Mouse (Mus musculus): ENCODE results near the gene Akr7a5. TPM values are rescaled to one million over a fixed set of nuclear protein-coding genes. Genes with fewer than 3 reads are reported as not detected.

The Akr7a5 gene
- 94.9 and 95.0 TPM in 2 replicates for polyA plus RNA-seq (2015; fragmentation: Nextera tagmentation; extraction: Ambion mirVana)

DNA sequence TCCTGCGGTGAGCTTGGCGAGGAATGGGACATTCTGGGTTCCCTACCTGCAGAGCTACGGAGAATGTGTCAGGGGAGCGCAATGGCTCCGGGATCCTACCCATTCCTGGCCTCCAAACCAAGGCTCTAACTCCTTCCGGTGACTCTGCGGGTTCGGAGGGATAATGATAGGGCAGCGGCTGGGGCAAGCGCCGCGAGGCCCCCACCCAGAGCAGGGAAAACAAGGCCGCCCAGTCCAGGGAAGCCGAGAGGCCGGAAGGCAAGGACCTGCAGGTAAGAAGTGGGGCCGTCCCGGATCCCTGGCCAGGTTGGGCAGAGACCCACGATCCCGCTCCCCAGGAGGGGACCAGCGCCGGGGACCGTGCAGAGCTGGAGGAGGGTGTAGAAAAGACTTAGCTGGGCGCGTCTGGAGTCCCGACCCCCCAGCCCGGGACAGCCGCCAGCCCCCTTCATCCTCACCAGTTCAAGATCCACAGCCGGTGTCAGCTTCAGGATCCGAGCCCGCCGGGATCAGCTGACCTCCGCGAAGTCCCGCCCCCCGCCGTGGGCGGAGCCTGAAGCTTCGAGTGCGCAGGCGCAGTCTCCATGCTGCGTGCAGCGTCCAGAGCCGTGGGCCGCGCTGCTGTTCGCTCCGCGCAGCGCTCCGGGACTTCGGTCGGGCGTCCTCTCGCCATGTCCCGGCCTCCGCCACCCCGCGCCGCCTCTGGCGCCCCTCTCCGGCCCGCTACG lies at the start of gene Akr7a5, which contains the start of gene Pqlc2:
Gene Akr7a5 (plus strand): TSS at position 574 of the 728 bp plus-strand sequence.
Gene Pqlc2 (minus strand): TSS at position 538 of the 728 bp plus-strand sequence.
- peaks cover 9% of the 10 kb centered on the region; the same call in 1 of the 2 replicates for H3K36me3 ChIP-seq (ENCODE audit: control insufficient read depth, insufficient read depth, low read length)
- H3K4me3 ChIP-seq (ENCODE audit: low read length), result peak within 1 kb of the TSS; percentile 93
- peaks cover 14% of the 10 kb centered on the region for H3K4me1 ChIP-seq (replicated peaks; ENCODE audit: control insufficient read depth, insufficient read depth, low read length)
- H3K27me3 ChIP-seq (ENCODE audit: control insufficient read depth, insufficient read depth, low read depth, low read length), result no peaks in the 10 kb centered on the region
- under 1% methylated on average over 63 of the region's 63 CpGs for WGBS
- peak; percentile 94 for ATAC-seq (ENCODE audit: low read depth)
- H3K9ac ChIP-seq (ENCODE audit: low read length), result peak within 1 kb of the TSS; percentile 95
- H3K9me3 ChIP-seq (ENCODE audit: control insufficient read depth, low read length), result no peaks in the 10 kb centered on the region
- peak within 1 kb of the TSS; percentile 98 for H3K4me2 ChIP-seq (ENCODE audit: low read depth, low read length)
- peak within 1 kb of the TSS; percentile 75 for H3K27ac ChIP-seq (ENCODE audit: low read length)

DNA sequence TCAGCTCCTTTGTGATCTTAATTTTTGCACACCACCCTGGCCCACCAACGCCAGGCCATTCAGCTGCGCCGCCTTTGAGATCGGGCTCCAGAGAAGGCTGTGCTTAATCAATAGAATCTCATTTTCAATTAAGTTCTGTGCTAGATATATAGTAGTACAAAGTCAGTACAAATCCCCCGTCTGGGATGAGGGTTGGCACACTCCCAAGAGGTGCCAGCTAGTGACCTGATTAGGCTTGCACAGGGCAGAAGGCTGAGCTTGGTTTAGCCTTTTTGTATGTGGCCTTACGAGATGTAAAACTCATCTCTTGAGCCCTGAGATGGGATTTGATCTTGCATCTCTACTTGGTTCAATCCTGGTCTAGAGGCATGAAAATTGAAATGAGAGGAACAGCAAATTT lies 47.6 kb upstream of the Akr7a5 start:
- no peaks in the 10 kb centered on the region for H3K27me3 ChIP-seq (ENCODE audit: control insufficient read depth, insufficient read depth, low read depth, low read length)
- WGBS, result 92% methylated on average over 6 of the region's 6 CpGs

DNA sequence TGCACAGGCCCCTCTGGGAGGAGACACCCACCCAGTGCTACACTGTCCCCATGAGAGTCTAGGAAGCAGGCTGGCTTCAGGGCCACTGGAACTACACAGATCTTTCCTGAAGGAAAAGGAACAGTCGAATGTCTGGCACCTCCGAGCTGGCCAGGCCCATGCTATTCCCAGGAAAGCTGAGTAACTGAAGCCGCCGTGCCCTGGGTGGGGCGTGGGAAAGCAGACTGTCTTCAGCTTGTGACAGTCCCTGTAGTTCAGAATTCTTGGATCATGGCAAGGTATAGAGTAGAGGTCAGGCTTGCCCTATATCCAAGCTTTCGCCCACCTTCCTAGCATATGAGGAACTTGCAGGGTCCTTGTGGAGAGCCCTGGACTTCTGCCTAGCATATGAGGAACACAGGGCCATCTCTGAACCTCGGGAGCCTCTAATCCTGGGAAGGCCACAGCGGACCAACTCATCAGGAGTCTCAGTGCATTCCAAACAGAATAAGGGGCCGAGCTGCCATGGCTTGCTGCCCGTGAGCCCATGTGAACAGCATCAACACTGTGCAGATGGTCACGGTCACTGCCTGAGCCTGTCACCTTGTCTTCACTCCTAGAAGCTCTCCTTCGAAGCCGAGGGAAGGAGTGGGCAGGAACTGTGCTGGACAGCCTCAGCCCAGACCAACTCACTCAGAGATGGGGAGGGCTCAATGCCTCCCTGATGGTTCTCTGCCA lies 44.6 kb upstream of the Akr7a5 start:
- no peak overlapping the region for H3K27ac ChIP-seq (ENCODE audit: low read length)
- WGBS, result 83% methylated on average over 13 of the region's 13 CpGs
- H3K9me3 ChIP-seq (ENCODE audit: control insufficient read depth, low read length), result no peaks in the 10 kb centered on the region
- no peak overlapping the region for H3K4me2 ChIP-seq (ENCODE audit: low read depth, low read length)
- no peak overlapping the region for H3K9ac ChIP-seq (ENCODE audit: low read length)
- H3K4me3 ChIP-seq (ENCODE audit: low read length), result no peak overlapping the region
- H3K36me3 ChIP-seq (ENCODE audit: control insufficient read depth, insufficient read depth, low read length), result peaks cover 29% of the 10 kb centered on the region
- ATAC-seq (ENCODE audit: low read depth), result no peak
- H3K27me3 ChIP-seq (ENCODE audit: control insufficient read depth, insufficient read depth, low read depth, low read length), result no peaks in the 10 kb centered on the region
- H3K4me1 ChIP-seq (replicated peaks; ENCODE audit: control insufficient read depth, insufficient read depth, low read length), result no peaks in the 10 kb centered on the region

More for the DNA sequence above, 47.6 kb upstream of the Akr7a5 start:
- H3K27ac ChIP-seq (ENCODE audit: low read length), result no peak overlapping the region
- no peak overlapping the region for H3K4me3 ChIP-seq (ENCODE audit: low read length)
- no peak overlapping the region for H3K9ac ChIP-seq (ENCODE audit: low read length)
- peaks cover 36% of the 10 kb centered on the region for H3K36me3 ChIP-seq (ENCODE audit: control insufficient read depth, insufficient read depth, low read length)
- H3K4me1 ChIP-seq (replicated peaks; ENCODE audit: control insufficient read depth, insufficient read depth, low read length), result peaks cover 10% of the 10 kb centered on the region
- no peak for ATAC-seq (ENCODE audit: low read depth)
- no peaks in the 10 kb centered on the region for H3K9me3 ChIP-seq (ENCODE audit: control insufficient read depth, low read length)
- H3K4me2 ChIP-seq (ENCODE audit: low read depth, low read length), result no peak overlapping the region

DNA sequence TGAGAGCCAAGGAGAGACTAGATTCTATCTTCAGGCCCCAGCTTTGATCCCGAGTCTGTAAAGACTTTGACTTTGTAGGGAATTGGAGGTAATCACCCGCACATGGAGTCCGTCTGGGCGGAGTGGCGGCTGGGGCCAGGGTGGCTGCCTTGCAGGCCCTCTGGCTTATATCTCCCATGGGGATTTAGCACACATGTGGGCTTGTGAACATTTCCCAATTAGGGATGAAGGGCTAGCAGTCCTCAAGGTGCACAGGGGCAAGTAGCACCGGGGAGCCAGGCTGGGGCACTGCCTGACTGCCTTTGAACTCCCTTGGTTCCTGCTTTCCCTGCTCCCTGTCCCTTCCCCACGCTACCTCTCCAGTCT lies 44.1 kb upstream of the Akr7a5 start:
- H3K4me2 ChIP-seq (ENCODE audit: low read depth, low read length), result no peak overlapping the region
- no peak overlapping the region for H3K9ac ChIP-seq (ENCODE audit: low read length)
- no peaks in the 10 kb centered on the region for H3K4me1 ChIP-seq (replicated peaks; ENCODE audit: control insufficient read depth, insufficient read depth, low read length)
- H3K9me3 ChIP-seq (ENCODE audit: control insufficient read depth, low read length), result no peaks in the 10 kb centered on the region
- peaks cover 29% of the 10 kb centered on the region for H3K36me3 ChIP-seq (ENCODE audit: control insufficient read depth, insufficient read depth, low read length)
- H3K27ac ChIP-seq (ENCODE audit: low read length), result no peak overlapping the region
- H3K4me3 ChIP-seq (ENCODE audit: low read length), result no peak overlapping the region
- ATAC-seq (ENCODE audit: low read depth), result no peak
- WGBS, result 88% methylated on average over 7 of the region's 7 CpGs
- H3K27me3 ChIP-seq (ENCODE audit: control insufficient read depth, insufficient read depth, low read depth, low read length), result no peaks in the 10 kb centered on the region

DNA sequence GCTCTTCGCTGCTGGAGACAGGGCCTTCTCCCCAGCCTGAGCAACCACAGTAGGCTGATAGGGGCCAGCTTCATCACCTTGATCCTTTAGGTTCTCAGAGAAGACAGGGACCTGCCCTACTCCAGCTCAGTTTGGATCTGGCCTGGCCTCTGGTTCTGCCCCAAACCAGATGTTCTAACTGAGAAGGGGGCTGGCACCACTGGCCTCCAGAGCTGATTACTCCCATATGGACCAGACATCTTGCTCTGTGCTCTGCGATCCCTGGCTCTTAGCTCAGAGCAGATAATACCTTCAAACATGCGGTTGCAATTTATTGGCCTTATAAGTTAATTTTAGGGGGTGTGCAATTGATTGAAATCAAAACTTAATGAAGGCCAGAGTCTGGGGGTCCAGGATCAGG lies 43.2 kb upstream of the Akr7a5 start:
- Histone ChIP-seq H3K27me3 (ENCODE audit: control insufficient read depth, insufficient read depth, low read depth, low read length) (no peaks in the 10 kb centered on the region), H3K36me3 (ENCODE audit: control insufficient read depth, insufficient read depth, low read length) (peaks cover 27% of the 10 kb centered on the region), H3K27ac (ENCODE audit: low read length) (no peak overlapping the region), H3K4me1 (replicated peaks; ENCODE audit: control insufficient read depth, insufficient read depth, low read length) (no peaks in the 10 kb centered on the region), H3K4me3 (ENCODE audit: low read length) (no peak overlapping the region), H3K9me3 (ENCODE audit: control insufficient read depth, low read length) (no peaks in the 10 kb centered on the region), H3K9ac (ENCODE audit: low read length) (no peak overlapping the region), H3K4me2 (ENCODE audit: low read depth, low read length) (no peak overlapping the region)
- 77% methylated on average over 3 of the region's 3 CpGs for WGBS
- no peak for ATAC-seq (ENCODE audit: low read depth)

DNA sequence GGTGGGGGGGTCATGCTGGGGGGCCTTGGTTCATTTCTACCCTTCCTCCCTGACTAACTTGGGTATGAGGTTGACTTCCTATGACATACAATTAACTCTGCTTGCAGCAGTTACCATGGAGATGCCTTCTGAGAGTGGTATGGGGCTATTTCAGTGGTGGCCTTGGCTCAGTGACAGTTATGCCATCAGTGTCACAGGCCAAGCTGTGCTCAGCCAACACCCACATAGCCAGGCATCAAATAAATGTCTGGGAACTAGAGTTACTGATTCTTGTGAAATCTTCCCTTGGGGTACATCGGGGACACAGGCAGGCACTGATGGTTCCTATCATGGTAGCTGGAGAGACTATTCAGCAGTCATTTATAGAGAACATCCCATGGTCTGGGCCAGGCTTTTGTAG lies 42.3 kb upstream of the Akr7a5 start:
- WGBS, result 95% methylated on average over 1 of the region's 1 CpGs

DNA sequence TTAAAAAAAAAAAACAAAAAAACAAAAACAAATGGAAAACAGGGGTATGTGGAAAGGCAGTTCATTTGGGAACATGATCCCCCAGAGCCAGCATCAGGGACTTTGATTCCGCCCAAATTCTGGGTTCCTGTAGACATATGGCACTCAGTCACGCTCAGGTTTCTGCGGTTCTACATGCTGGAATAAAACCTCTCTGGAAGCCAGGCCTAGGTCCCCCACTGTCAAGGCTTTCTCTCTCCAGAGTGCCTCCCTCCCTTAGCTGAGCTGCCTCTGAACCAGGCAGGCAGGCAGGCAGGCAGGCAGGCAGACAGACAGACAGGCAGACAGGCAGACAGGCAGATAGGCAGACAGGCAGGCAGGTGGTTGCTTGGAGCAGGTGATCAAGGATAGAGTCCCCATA lies 40.4 kb upstream of the Akr7a5 start:
- H3K27me3 ChIP-seq (ENCODE audit: control insufficient read depth, insufficient read depth, low read depth, low read length), result no peaks in the 10 kb centered on the region
- H3K4me1 ChIP-seq (replicated peaks; ENCODE audit: control insufficient read depth, insufficient read depth, low read length), result no peaks in the 10 kb centered on the region
- H3K36me3 ChIP-seq (ENCODE audit: control insufficient read depth, insufficient read depth, low read length), result peaks cover 10% of the 10 kb centered on the region
- H3K4me3 ChIP-seq (ENCODE audit: low read length), result no peak overlapping the region
- H3K9ac ChIP-seq (ENCODE audit: low read length), result no peak overlapping the region
- no peaks in the 10 kb centered on the region for H3K9me3 ChIP-seq (ENCODE audit: control insufficient read depth, low read length)
- H3K4me2 ChIP-seq (ENCODE audit: low read depth, low read length), result no peak overlapping the region
- H3K27ac ChIP-seq (ENCODE audit: low read length), result no peak overlapping the region
- WGBS, result 90% methylated on average over 3 of the region's 3 CpGs
- ATAC-seq (ENCODE audit: low read depth), result no peak

More for the DNA sequence above, 42.3 kb upstream of the Akr7a5 start:
- H3K4me3 ChIP-seq (ENCODE audit: low read length), result no peak overlapping the region
- H3K27me3 ChIP-seq (ENCODE audit: control insufficient read depth, insufficient read depth, low read depth, low read length), result no peaks in the 10 kb centered on the region
- no peak overlapping the region for H3K4me2 ChIP-seq (ENCODE audit: low read depth, low read length)
- H3K9ac ChIP-seq (ENCODE audit: low read length), result no peak overlapping the region
- no peak overlapping the region for H3K27ac ChIP-seq (ENCODE audit: low read length)
- H3K36me3 ChIP-seq (ENCODE audit: control insufficient read depth, insufficient read depth, low read length), result peaks cover 21% of the 10 kb centered on the region
- ATAC-seq (ENCODE audit: low read depth), result no peak
- no peaks in the 10 kb centered on the region for H3K4me1 ChIP-seq (replicated peaks; ENCODE audit: control insufficient read depth, insufficient read depth, low read length)
- H3K9me3 ChIP-seq (ENCODE audit: control insufficient read depth, low read length), result no peaks in the 10 kb centered on the region

DNA sequence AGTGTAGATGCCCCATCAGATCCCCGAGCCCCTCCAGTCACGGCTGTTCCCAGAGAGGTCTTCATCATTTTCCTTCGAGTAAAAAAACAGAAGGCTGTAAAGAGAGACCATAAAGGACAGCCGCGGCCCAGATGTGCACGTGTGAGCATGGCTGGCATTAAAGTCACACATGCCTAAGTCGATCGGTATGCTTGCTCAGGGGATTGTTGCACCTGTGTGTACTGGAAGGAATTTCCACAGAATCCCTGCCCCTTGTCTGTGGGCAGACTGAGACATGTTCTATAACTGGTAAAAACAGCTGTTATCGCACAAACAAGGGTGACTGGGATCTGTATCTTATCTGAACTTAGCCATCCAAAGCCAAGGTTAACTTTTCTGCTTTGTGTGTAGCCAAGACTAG lies 39.0 kb upstream of the Akr7a5 start:
- Histone ChIP-seq H3K4me3 (ENCODE audit: low read length) (no peak overlapping the region), H3K4me2 (ENCODE audit: low read depth, low read length) (no peak overlapping the region), H3K9ac (ENCODE audit: low read length) (no peak overlapping the region), H3K4me1 (replicated peaks; ENCODE audit: control insufficient read depth, insufficient read depth, low read length) (no peaks in the 10 kb centered on the region), H3K36me3 (ENCODE audit: control insufficient read depth, insufficient read depth, low read length) (peaks cover 2% of the 10 kb centered on the region), H3K9me3 (ENCODE audit: control insufficient read depth, low read length) (no peaks in the 10 kb centered on the region), H3K27ac (ENCODE audit: low read length) (no peak overlapping the region), H3K27me3 (ENCODE audit: control insufficient read depth, insufficient read depth, low read depth, low read length) (no peaks in the 10 kb centered on the region)
- no peak for ATAC-seq (ENCODE audit: low read depth)
- WGBS, result 83% methylated on average over 9 of the region's 9 CpGs

DNA sequence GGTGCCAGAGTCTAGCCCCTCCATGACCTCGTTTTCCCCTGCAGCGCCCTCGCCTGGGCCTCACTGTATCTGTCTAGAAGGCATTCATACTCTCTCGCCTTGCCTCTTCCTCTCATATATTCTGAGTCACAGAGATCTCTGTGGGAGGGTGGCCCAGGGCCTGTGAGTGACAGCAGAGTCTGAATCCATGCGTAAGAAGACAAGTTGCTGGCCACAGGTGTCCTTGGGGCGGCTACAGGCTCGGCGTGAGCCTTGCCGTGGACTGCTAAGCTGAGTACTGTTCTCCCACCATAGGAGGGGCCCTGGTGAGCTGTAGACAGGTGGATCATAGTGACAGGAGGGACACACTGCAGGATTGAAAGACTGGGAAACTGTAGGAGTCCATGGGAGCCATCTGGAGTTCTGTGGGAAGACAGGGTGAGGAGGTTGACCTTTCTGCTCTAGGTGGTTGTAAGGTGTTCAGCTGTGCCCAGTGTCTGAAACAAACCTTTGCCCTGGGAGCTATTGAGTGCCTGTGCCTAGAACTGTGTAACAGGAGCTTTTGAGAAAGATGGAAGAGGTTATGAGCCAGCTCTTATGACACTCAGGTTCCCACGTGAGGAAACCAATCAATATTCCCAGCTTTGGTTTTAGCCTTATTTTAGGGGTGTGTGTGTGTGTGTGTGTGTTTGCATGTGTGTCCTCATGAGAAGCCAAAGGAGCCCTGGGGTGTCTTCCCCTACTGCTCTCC lies 37.4 kb upstream of the Akr7a5 start:
- Histone ChIP-seq H3K36me3 (ENCODE audit: control insufficient read depth, insufficient read depth, low read length) (peaks cover 2% of the 10 kb centered on the region; the same call in 1 of the 2 replicates), H3K27ac (ENCODE audit: low read length) (no peak overlapping the region), H3K4me2 (ENCODE audit: low read depth, low read length) (no peak overlapping the region), H3K4me3 (ENCODE audit: low read length) (no peak overlapping the region), H3K4me1 (replicated peaks; ENCODE audit: control insufficient read depth, insufficient read depth, low read length) (no peaks in the 10 kb centered on the region), H3K9ac (ENCODE audit: low read length) (no peak overlapping the region), H3K9me3 (ENCODE audit: control insufficient read depth, low read length) (no peaks in the 10 kb centered on the region), H3K27me3 (ENCODE audit: control insufficient read depth, insufficient read depth, low read depth, low read length) (no peaks in the 10 kb centered on the region)
- no peak for ATAC-seq (ENCODE audit: low read depth)
- 91% methylated on average over 10 of the region's 10 CpGs for WGBS
